Mouse (Mus musculus): Measurements from ENCODE around the gene Khnyn. TPM values are rescaled to one million over a fixed set of nuclear protein-coding genes. Genes with fewer than 3 reads are reported as not detected.
A peak's percentile ranks its signal among the peaks of the same experiment; 100 is the strongest.

The Khnyn gene
- total RNA-seq (2021) = 10 to 100 TPM; 29.7 to 29.9 TPM
- long read RNA-seq, experiment 1, transcript Khnyn-201 (8 exons, 3,898 nt) = major isoform, 6 of 9 reads
- long read RNA-seq, experiment 1, partial matches to known transcripts = 0 of 9 reads
- long read RNA-seq, experiment 1, other reads (novel, unspliced or antisense) = 3 of 9 reads
- long read RNA-seq, experiment 2, transcript Khnyn-201 (8 exons, 3,898 nt) = major isoform, 27 of 56 reads
- long read RNA-seq, experiment 2, partial matches to known transcripts = 18 of 56 reads
- long read RNA-seq, experiment 2, other reads (novel, unspliced or antisense) = 11 of 56 reads

GRCm38 (mm10) chr14:55884713-55885113, at the start of gene Khnyn:
TSS of gene Khnyn (plus strand) at chr14:55884947.
- peak; percentile 76 to 85 for DNase-seq (ENCODE audit: low spot score in 2 of 2)

- no peak for DNase-seq (ENCODE audit: low spot score in 2 of 2)
Measured at GRCm38 (mm10) chr14:55838312-55838711, 46.4 kb upstream of the Khnyn start.

GRCm38 (mm10) chr14:55838740-55839139, 46.0 kb upstream of the Khnyn start:
- DNase-seq (ENCODE audit: low spot score in 2 of 2) = no peak

- DNase-seq (ENCODE audit: low spot score in 2 of 2) = no peak
Measured at GRCm38 (mm10) chr14:55840853-55841366, 43.8 kb upstream of the Khnyn start.

- DNase-seq (ENCODE audit: low spot score in 2 of 2) = no peak
Measured at GRCm38 (mm10) chr14:55842794-55843193, 42.0 kb upstream of the Khnyn start.

- no peak for DNase-seq (ENCODE audit: low spot score in 2 of 2)
Measured at GRCm38 (mm10) chr14:55845506-55846294, 39.0 kb upstream of the Khnyn start.

- no peak for DNase-seq (ENCODE audit: low spot score in 2 of 2)
Measured at GRCm38 (mm10) chr14:55850885-55851284, 33.9 kb upstream of the Khnyn start.

GRCm38 (mm10) chr14:55852646-55853551, 31.8 kb upstream of the Khnyn start:
- DNase-seq (ENCODE audit: low spot score in 2 of 2) = no peak

GRCm38 (mm10) chr14:55853621-55854285, 31.0 kb upstream of the Khnyn start, which contains the start of gene Nynrin:
TSS of gene Nynrin (plus strand) at chr14:55854010.
- DNase-seq (ENCODE audit: low spot score in 2 of 2) = peak; percentile 31 to 54

GRCm38 (mm10) chr14:55854406-55855100, 30.2 kb upstream of the Khnyn start:
- DNase-seq (ENCODE audit: low spot score in 2 of 2) = no peak

GRCm38 (mm10) chr14:55855101-55855561, 29.6 kb upstream of the Khnyn start:
- no peak for DNase-seq (ENCODE audit: low spot score in 2 of 2)

GRCm38 (mm10) chr14:55857588-55857987, 27.2 kb upstream of the Khnyn start:
- DNase-seq (ENCODE audit: low spot score in 2 of 2) = no peak

- no peak for DNase-seq (ENCODE audit: low spot score in 2 of 2)
Measured at GRCm38 (mm10) chr14:55862186-55862585, 22.6 kb upstream of the Khnyn start.

GRCm38 (mm10) chr14:55862970-55863369, 21.8 kb upstream of the Khnyn start:
- no peak for DNase-seq (ENCODE audit: low spot score in 2 of 2)

GRCm38 (mm10) chr14:55863773-55864172, 21.0 kb upstream of the Khnyn start:
- DNase-seq (ENCODE audit: low spot score in 2 of 2) = peak in 1 of 2 experiments; percentile 54

- no peak for DNase-seq (ENCODE audit: low spot score in 2 of 2)
Measured at GRCm38 (mm10) chr14:55866962-55867361, 17.8 kb upstream of the Khnyn start.

- no peak for DNase-seq (ENCODE audit: low spot score in 2 of 2)
Measured at GRCm38 (mm10) chr14:55868230-55869026, 16.3 kb upstream of the Khnyn start.

GRCm38 (mm10) chr14:55869538-55869937, 15.2 kb upstream of the Khnyn start:
- no peak for DNase-seq (ENCODE audit: low spot score in 2 of 2)

GRCm38 (mm10) chr14:55872039-55872438, 12.7 kb upstream of the Khnyn start:
- no peak for DNase-seq (ENCODE audit: low spot score in 2 of 2)
